Mouse (Mus musculus): Measurements from ENCODE around the gene Cdh16. TPM values are rescaled to one million over a fixed set of nuclear protein-coding genes. Genes with fewer than 3 reads are reported as not detected.

The Cdh16 gene
- polyA plus RNA-seq, 1 experiment from 2014 or later = 17.2 TPM

DNA sequence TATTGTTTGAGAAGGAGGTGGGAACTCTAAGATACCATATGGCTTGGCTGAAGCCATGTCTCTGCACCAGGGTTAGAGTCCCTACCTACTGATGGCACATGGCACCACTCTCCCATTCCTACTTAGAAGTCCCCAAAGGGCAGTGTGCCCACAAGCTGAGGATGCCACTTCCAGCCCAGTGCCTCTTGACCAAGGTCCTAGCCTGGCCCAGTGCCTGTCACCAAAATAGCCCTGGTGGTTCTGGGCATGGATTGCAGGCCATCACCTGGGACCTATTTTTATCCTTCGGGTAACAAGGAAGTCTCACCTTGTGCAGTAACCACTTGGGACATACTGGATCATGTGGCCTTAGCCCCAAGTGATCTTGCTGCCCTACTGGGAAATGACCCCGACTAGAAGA is 16.3 kb downstream of the Cdh16 start:
- Histone ChIP-seq H3K4me1 (ENCODE audit: insufficient read depth, low read depth, low read length) (0 out of 2 replicates have a peak, but pooled peaks cover 5% of the 10 kb centered on the region), H3K9me3 (ENCODE audit: low read length) (no peaks in the 10 kb centered on the region)
- 73% methylated on average over 2 of the region's 2 CpGs for WGBS

GRCm38 (mm10) chr8:104606329-104606728 is 17.9 kb downstream of the Cdh16 start:
- 40% methylated on average over 6 of the region's 6 CpGs for WGBS
- TF ChIP-seq CTCF (IDR thresholded peaks at IDR 0.05) = no peak
- TF ChIP-seq EP300 (IDR thresholded peaks at IDR 0.05) = no peak
- no peak overlapping the region for H3K9ac ChIP-seq (replicated peaks; ENCODE audit: low read depth)

More for the DNA sequence above, 16.3 kb downstream of the Cdh16 start:
- Histone ChIP-seq H3K9ac (replicated peaks; ENCODE audit: low read depth) (no peak overlapping the region), H3K4me2 (replicated peaks; ENCODE audit: low read depth, low read length) (no peak overlapping the region), H3K36me3 (ENCODE audit: insufficient read depth, low read length) (no peaks in the 10 kb centered on the region), H3K27me3 (replicated peaks; ENCODE audit: insufficient read depth, low read length) (no peaks in the 10 kb centered on the region), H3K4me3 (ENCODE audit: low read depth, low read length) (no peak overlapping the region), H3K27ac (ENCODE audit: low read length) (no peak overlapping the region)
- TF ChIP-seq CTCF (IDR thresholded peaks at IDR 0.05) (no peak), EP300 (IDR thresholded peaks at IDR 0.05) (no peak)
- no peak for DNase-seq (ENCODE audit: low spot score)
- ATAC-seq = no peak

DNA sequence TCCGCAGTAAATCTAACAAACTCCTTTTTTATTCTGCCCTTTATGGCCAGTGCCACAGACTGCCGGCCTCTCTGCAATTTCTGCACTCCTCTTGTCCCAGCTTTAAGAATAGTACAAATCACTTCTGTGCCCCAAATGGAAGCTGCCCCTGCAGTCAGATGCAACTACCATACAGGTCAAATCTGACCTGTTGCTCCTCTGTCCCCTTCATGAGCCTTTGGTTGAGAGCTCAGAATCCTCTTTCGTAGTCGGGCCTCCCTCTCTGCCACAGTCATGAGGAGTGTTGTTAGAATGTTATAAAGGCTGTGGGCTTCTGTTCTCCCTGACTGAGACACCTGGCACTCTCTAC is 21.0 kb downstream of the Cdh16 start:
- H3K27me3 ChIP-seq (replicated peaks; ENCODE audit: insufficient read depth, low read length) = no peaks in the 10 kb centered on the region
- TF ChIP-seq CTCF (IDR thresholded peaks at IDR 0.05) (no peak), EP300 (IDR thresholded peaks at IDR 0.05) (no peak)
- WGBS = 62% methylated on average over 4 of the region's 4 CpGs
- no peak for DNase-seq (ENCODE audit: low spot score)
- no peak overlapping the region for H3K4me2 ChIP-seq (replicated peaks; ENCODE audit: low read depth, low read length)
- H3K27ac ChIP-seq (ENCODE audit: low read length) = no peak overlapping the region
- H3K9me3 ChIP-seq (ENCODE audit: low read length) = no peaks in the 10 kb centered on the region
- H3K4me1 ChIP-seq (ENCODE audit: insufficient read depth, low read depth, low read length) = no peaks in the 10 kb centered on the region
- ATAC-seq = no peak
- no peak overlapping the region for H3K4me3 ChIP-seq (ENCODE audit: low read depth, low read length)
- no peaks in the 10 kb centered on the region for H3K36me3 ChIP-seq (ENCODE audit: insufficient read depth, low read length)
- H3K9ac ChIP-seq (replicated peaks; ENCODE audit: low read depth) = no peak overlapping the region

More at GRCm38 (mm10) chr8:104606329-104606728, 17.9 kb downstream of the Cdh16 start:
- no peak overlapping the region for H3K4me3 ChIP-seq (ENCODE audit: low read depth, low read length)
- no peaks in the 10 kb centered on the region for H3K36me3 ChIP-seq (ENCODE audit: insufficient read depth, low read length)
- ATAC-seq (peak; percentile 42), DNase-seq (ENCODE audit: low spot score) (no peak)
- no peak overlapping the region for H3K27ac ChIP-seq (ENCODE audit: low read length)
- 0 out of 2 replicates have a peak, but pooled peaks cover under 1% of the 10 kb centered on the region for H3K4me1 ChIP-seq (ENCODE audit: insufficient read depth, low read depth, low read length)
- no peak overlapping the region for H3K4me2 ChIP-seq (replicated peaks; ENCODE audit: low read depth, low read length)
- H3K9me3 ChIP-seq (ENCODE audit: low read length) = no peaks in the 10 kb centered on the region
- H3K27me3 ChIP-seq (replicated peaks; ENCODE audit: insufficient read depth, low read length) = no peaks in the 10 kb centered on the region

DNA sequence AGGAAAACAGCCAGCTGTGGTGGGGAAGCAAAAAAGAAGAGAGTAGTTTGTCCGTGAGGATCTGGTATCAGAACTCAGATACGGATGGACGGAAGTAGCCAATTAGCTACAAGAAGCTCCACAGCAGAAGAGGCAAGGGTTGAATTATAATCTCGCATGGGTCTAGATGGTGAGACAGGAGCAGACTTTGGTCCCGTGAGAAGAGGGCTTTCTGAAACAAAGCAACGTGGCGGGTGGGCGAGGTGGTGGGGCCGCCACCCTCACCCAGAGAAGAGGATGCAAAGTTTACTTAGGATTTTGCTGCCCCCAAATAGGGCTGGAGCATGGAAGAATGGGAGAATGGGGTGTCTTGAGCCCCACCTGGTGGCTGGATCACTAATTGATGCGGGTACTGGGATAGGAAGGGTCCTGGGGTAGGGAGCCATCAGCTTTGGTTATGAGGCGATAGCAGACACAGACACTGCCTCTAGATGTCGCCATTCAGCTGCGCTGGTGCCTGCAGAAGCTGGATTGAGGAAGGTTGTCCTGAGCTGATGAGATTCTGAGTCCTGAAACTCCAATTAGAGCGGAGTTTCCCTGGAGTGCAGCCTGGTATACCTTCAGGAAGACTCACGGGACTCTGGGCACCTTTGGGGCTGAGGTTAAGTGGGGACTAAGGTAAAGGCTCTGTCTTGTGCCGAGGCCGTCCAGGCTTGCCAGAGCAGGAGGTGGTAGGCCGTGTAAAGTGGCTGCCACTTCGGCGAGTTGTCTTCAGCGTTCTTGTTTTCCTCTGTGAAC is 21.5 kb downstream of the Cdh16 start:
- ATAC-seq = peak; percentile 92
- WGBS = 21% methylated on average over 21 of the region's 21 CpGs
- no peaks in the 10 kb centered on the region for H3K9me3 ChIP-seq (ENCODE audit: low read length)
- no peak overlapping the region for H3K27ac ChIP-seq (ENCODE audit: low read length)
- TF ChIP-seq CTCF (IDR thresholded peaks at IDR 0.05) = peak; percentile 98
- TF ChIP-seq EP300 (IDR thresholded peaks at IDR 0.05) = no peak
- H3K36me3 ChIP-seq (ENCODE audit: insufficient read depth, low read length) = no peaks in the 10 kb centered on the region
- peak; percentile 95 for DNase-seq (ENCODE audit: low spot score)
- no peak overlapping the region for H3K4me3 ChIP-seq (ENCODE audit: low read depth, low read length)
- H3K27me3 ChIP-seq (replicated peaks; ENCODE audit: insufficient read depth, low read length) = no peaks in the 10 kb centered on the region
- H3K4me1 ChIP-seq (ENCODE audit: insufficient read depth, low read depth, low read length) = no peaks in the 10 kb centered on the region
- peak overlapping the region; percentile 31 for H3K4me2 ChIP-seq (replicated peaks; ENCODE audit: low read depth, low read length)
- no peak overlapping the region for H3K9ac ChIP-seq (replicated peaks; ENCODE audit: low read depth)

- no peak overlapping the region for H3K9ac ChIP-seq (replicated peaks; ENCODE audit: low read depth)
- TF ChIP-seq CTCF (IDR thresholded peaks at IDR 0.05) (no peak), EP300 (IDR thresholded peaks at IDR 0.05) (no peak)
- H3K4me1 ChIP-seq (ENCODE audit: insufficient read depth, low read depth, low read length) = no peaks in the 10 kb centered on the region
- DNase-seq (ENCODE audit: low spot score) = no peak
- ATAC-seq = no peak
- 3% methylated on average over 12 of the region's 12 CpGs for WGBS
- no peaks in the 10 kb centered on the region for H3K9me3 ChIP-seq (ENCODE audit: low read length)
- H3K27me3 ChIP-seq (replicated peaks; ENCODE audit: insufficient read depth, low read length) = no peaks in the 10 kb centered on the region
- peak overlapping the region; percentile 31 for H3K4me2 ChIP-seq (replicated peaks; ENCODE audit: low read depth, low read length)
- H3K27ac ChIP-seq (ENCODE audit: low read length) = no peak overlapping the region
- no peak overlapping the region for H3K4me3 ChIP-seq (ENCODE audit: low read depth, low read length)
- H3K36me3 ChIP-seq (ENCODE audit: insufficient read depth, low read length) = no peaks in the 10 kb centered on the region
Observed at GRCm38 (mm10) chr8:104601941-104602371, 22.2 kb downstream of the Cdh16 start.

GRCm38 (mm10) chr8:104601386-104601785 is 22.8 kb downstream of the Cdh16 start:
- DNase-seq (ENCODE audit: low spot score) = no peak
- Histone ChIP-seq H3K27ac (ENCODE audit: low read length) (no peak overlapping the region), H3K9me3 (ENCODE audit: low read length) (no peaks in the 10 kb centered on the region), H3K9ac (replicated peaks; ENCODE audit: low read depth) (no peak overlapping the region), H3K4me2 (replicated peaks; ENCODE audit: low read depth, low read length) (no peak overlapping the region), H3K36me3 (ENCODE audit: insufficient read depth, low read length) (no peaks in the 10 kb centered on the region), H3K4me3 (ENCODE audit: low read depth, low read length) (no peak overlapping the region), H3K4me1 (ENCODE audit: insufficient read depth, low read depth, low read length) (no peaks in the 10 kb centered on the region), H3K27me3 (replicated peaks; ENCODE audit: insufficient read depth, low read length) (no peaks in the 10 kb centered on the region)
- TF ChIP-seq EP300 (IDR thresholded peaks at IDR 0.05) = no peak
- no peak for TF ChIP-seq CTCF (IDR thresholded peaks at IDR 0.05)
- no peak for ATAC-seq
- WGBS = 37% methylated on average over 7 of the region's 7 CpGs

Measured in lung, postnatal 0 days (tissue).